Mouse (Mus musculus): Measurements from ENCODE around the gene Agap1.

Agap1 gene

GRCm38 (mm10) chr1:89919206-89919605, 464.6 kb downstream of the Agap1 start:
- DNase-seq = no peak

GRCm38 (mm10) chr1:89921806-89922205, 467.2 kb downstream of the Agap1 start:
- peak; percentile 28 for DNase-seq

- DNase-seq = no peak
These were observed 467.7 kb downstream of the Agap1 start for GRCm38 (mm10) chr1:89922282-89922681.

GRCm38 (mm10) chr1:89922883-89923641, 468.5 kb downstream of the Agap1 start:
- peak; percentile 87 for DNase-seq

- DNase-seq = no peak
These were observed 469.0 kb downstream of the Agap1 start for GRCm38 (mm10) chr1:89923642-89924020.

GRCm38 (mm10) chr1:89925501-89926190, 471.0 kb downstream of the Agap1 start:
- DNase-seq = peak; percentile 43

GRCm38 (mm10) chr1:89926583-89927060, 472.0 kb downstream of the Agap1 start:
- DNase-seq = no peak

GRCm38 (mm10) chr1:89927061-89927661, 472.6 kb downstream of the Agap1 start:
- no peak for DNase-seq

- DNase-seq = no peak
These were observed 474.1 kb downstream of the Agap1 start for GRCm38 (mm10) chr1:89928676-89929075.

- no peak for DNase-seq
These were observed 474.6 kb downstream of the Agap1 start for GRCm38 (mm10) chr1:89929181-89929580.

- peak; percentile 47 for DNase-seq
These were observed 475.3 kb downstream of the Agap1 start for GRCm38 (mm10) chr1:89929721-89930505.

- no peak for DNase-seq
These were observed 475.9 kb downstream of the Agap1 start for GRCm38 (mm10) chr1:89930551-89930950.

GRCm38 (mm10) chr1:89931120-89931519, 476.5 kb downstream of the Agap1 start, which contains the start of gene Gbx2:
Gene Gbx2, minus strand, starts transcription at chr1:89931179.
- peak; percentile 85 for DNase-seq

GRCm38 (mm10) chr1:89932021-89932423, 477.4 kb downstream of the Agap1 start:
- DNase-seq = no peak

GRCm38 (mm10) chr1:89932616-89933015, 478.0 kb downstream of the Agap1 start:
- DNase-seq = peak; percentile 30

GRCm38 (mm10) chr1:89933028-89933427, 478.4 kb downstream of the Agap1 start:
- DNase-seq = no peak

- DNase-seq = no peak
These were observed 479.2 kb downstream of the Agap1 start for GRCm38 (mm10) chr1:89933786-89934185.

GRCm38 (mm10) chr1:89934316-89935260, 480.0 kb downstream of the Agap1 start:
- DNase-seq = no peak

- DNase-seq = peak; percentile 33
These were observed 481.1 kb downstream of the Agap1 start for GRCm38 (mm10) chr1:89935493-89936348.

- DNase-seq = peak; percentile 35
These were observed 484.4 kb downstream of the Agap1 start for GRCm38 (mm10) chr1:89938884-89939595.
